Mouse (Mus musculus): ENCODE measurements around the gene Mroh9. TPM values are rescaled to one million over a fixed set of nuclear protein-coding genes. Genes with fewer than 3 reads are reported as not detected.

Mroh9 gene
- polyA plus RNA-seq (2015; fragmentation: Nextera tagmentation; extraction: Ambion mirVana) = not detected in 2 replicates

- no peaks in the 10 kb centered on the region for H3K36me3 ChIP-seq (replicated peaks)
- WGBS (ENCODE audit: insufficient replicate concordance) = 61% methylated on average over 2 of the region's 2 CpGs
- no peak for ATAC-seq (ENCODE audit: insufficient read depth)
Measured at GRCm38 (mm10) chr1:163085570-163085969, at the start of gene Mroh9. Mroh9 (minus strand) TSS chr1:163085670.

GRCm38 (mm10) chr1:163129976-163130375 is 44.5 kb upstream of the Mroh9 start:
- H3K4me3 ChIP-seq (replicated peaks) = no peak overlapping the region
- H3K9ac ChIP-seq = no peak overlapping the region
- 29% methylated on average over 3 of the region's 3 CpGs for WGBS (ENCODE audit: insufficient replicate concordance)
- H3K27ac ChIP-seq (replicated peaks) = no peak overlapping the region
- no peaks in the 10 kb centered on the region for H3K36me3 ChIP-seq (replicated peaks)
- ATAC-seq (ENCODE audit: insufficient read depth) = no peak
- H3K4me2 ChIP-seq = no peak overlapping the region
- H3K4me1 ChIP-seq (replicated peaks) = no peaks in the 10 kb centered on the region
- no peaks in the 10 kb centered on the region for H3K27me3 ChIP-seq
- no peaks in the 10 kb centered on the region for H3K9me3 ChIP-seq (replicated peaks)

More at GRCm38 (mm10) chr1:163085570-163085969, at the start of gene Mroh9:
- Histone ChIP-seq H3K9ac (no peak within 1 kb of the TSS), H3K4me1 (replicated peaks) (no peaks in the 10 kb centered on the region), H3K9me3 (replicated peaks) (no peaks in the 10 kb centered on the region), H3K27ac (replicated peaks) (no peak within 1 kb of the TSS), H3K27me3 (no peaks in the 10 kb centered on the region), H3K4me3 (replicated peaks) (no peak within 1 kb of the TSS), H3K4me2 (no peak within 1 kb of the TSS)

- H3K27me3 ChIP-seq = no peaks in the 10 kb centered on the region
- H3K36me3 ChIP-seq (replicated peaks) = no peaks in the 10 kb centered on the region
- ATAC-seq (ENCODE audit: insufficient read depth) = no peak
- no peak overlapping the region for H3K4me3 ChIP-seq (replicated peaks)
- WGBS (ENCODE audit: insufficient replicate concordance) = 62% methylated on average over 9 of the region's 9 CpGs
- H3K9ac ChIP-seq = no peak overlapping the region
- no peaks in the 10 kb centered on the region for H3K9me3 ChIP-seq (replicated peaks)
- no peak overlapping the region for H3K27ac ChIP-seq (replicated peaks)
- no peak overlapping the region for H3K4me2 ChIP-seq
- H3K4me1 ChIP-seq (replicated peaks) = no peaks in the 10 kb centered on the region
Measured at GRCm38 (mm10) chr1:163129129-163129900, 43.8 kb upstream of the Mroh9 start.

- no peaks in the 10 kb centered on the region for H3K9me3 ChIP-seq (replicated peaks)
- no peaks in the 10 kb centered on the region for H3K27me3 ChIP-seq
- no peaks in the 10 kb centered on the region for H3K36me3 ChIP-seq (replicated peaks)
- WGBS (ENCODE audit: insufficient replicate concordance) = 46% methylated on average over 7 of the region's 7 CpGs
- H3K4me2 ChIP-seq = no peak overlapping the region
- no peak for ATAC-seq (ENCODE audit: insufficient read depth)
- no peak overlapping the region for H3K4me3 ChIP-seq (replicated peaks)
- no peaks in the 10 kb centered on the region for H3K4me1 ChIP-seq (replicated peaks)
- H3K9ac ChIP-seq = no peak overlapping the region
- no peak overlapping the region for H3K27ac ChIP-seq (replicated peaks)
Measured at GRCm38 (mm10) chr1:163126175-163126881, 40.9 kb upstream of the Mroh9 start.

GRCm38 (mm10) chr1:163122414-163122813 is 36.9 kb upstream of the Mroh9 start:
- Histone ChIP-seq H3K36me3 (replicated peaks) (no peaks in the 10 kb centered on the region), H3K9me3 (replicated peaks) (no peaks in the 10 kb centered on the region), H3K4me3 (replicated peaks) (no peak overlapping the region), H3K9ac (no peak overlapping the region), H3K27ac (replicated peaks) (no peak overlapping the region), H3K4me1 (replicated peaks) (no peaks in the 10 kb centered on the region), H3K4me2 (no peak overlapping the region), H3K27me3 (no peaks in the 10 kb centered on the region)
- WGBS (ENCODE audit: insufficient replicate concordance) = 58% methylated on average over 1 of the region's 1 CpGs
- no peak for ATAC-seq (ENCODE audit: insufficient read depth)

GRCm38 (mm10) chr1:163113461-163114174 is 28.1 kb upstream of the Mroh9 start:
- H3K27me3 ChIP-seq = no peaks in the 10 kb centered on the region
- H3K27ac ChIP-seq (replicated peaks) = no peak overlapping the region
- H3K9me3 ChIP-seq (replicated peaks) = no peaks in the 10 kb centered on the region
- no peak overlapping the region for H3K9ac ChIP-seq
- 57% methylated on average over 8 of the region's 8 CpGs for WGBS (ENCODE audit: insufficient replicate concordance)
- H3K4me3 ChIP-seq (replicated peaks) = no peak overlapping the region
- no peak for ATAC-seq (ENCODE audit: insufficient read depth)
- no peak overlapping the region for H3K4me2 ChIP-seq
- H3K4me1 ChIP-seq (replicated peaks) = no peaks in the 10 kb centered on the region
- no peaks in the 10 kb centered on the region for H3K36me3 ChIP-seq (replicated peaks)

- WGBS (ENCODE audit: insufficient replicate concordance) = 63% methylated on average over 4 of the region's 4 CpGs
- Histone ChIP-seq H3K4me1 (replicated peaks) (no peaks in the 10 kb centered on the region), H3K9ac (no peak overlapping the region), H3K4me3 (replicated peaks) (no peak overlapping the region), H3K36me3 (replicated peaks) (no peaks in the 10 kb centered on the region), H3K4me2 (no peak overlapping the region), H3K27me3 (no peaks in the 10 kb centered on the region), H3K9me3 (replicated peaks) (no peaks in the 10 kb centered on the region), H3K27ac (replicated peaks) (no peak overlapping the region)
- ATAC-seq (ENCODE audit: insufficient read depth) = no peak
Measured at GRCm38 (mm10) chr1:163112482-163113164, 27.2 kb upstream of the Mroh9 start.

- no peak overlapping the region for H3K4me3 ChIP-seq (replicated peaks)
- no peaks in the 10 kb centered on the region for H3K36me3 ChIP-seq (replicated peaks)
- no peak overlapping the region for H3K9ac ChIP-seq
- H3K9me3 ChIP-seq (replicated peaks) = no peaks in the 10 kb centered on the region
- 41% methylated on average over 1 of the region's 1 CpGs for WGBS (ENCODE audit: insufficient replicate concordance)
- no peak overlapping the region for H3K27ac ChIP-seq (replicated peaks)
- no peaks in the 10 kb centered on the region for H3K27me3 ChIP-seq
- no peak for ATAC-seq (ENCODE audit: insufficient read depth)
- H3K4me1 ChIP-seq (replicated peaks) = no peaks in the 10 kb centered on the region
- H3K4me2 ChIP-seq = no peak overlapping the region
Measured at GRCm38 (mm10) chr1:163104960-163105359, 19.5 kb upstream of the Mroh9 start.

GRCm38 (mm10) chr1:163091438-163092155 is 6.1 kb upstream of the Mroh9 start:
- Histone ChIP-seq H3K9ac (no peak overlapping the region), H3K4me1 (replicated peaks) (no peaks in the 10 kb centered on the region), H3K27ac (replicated peaks) (no peak overlapping the region), H3K27me3 (no peaks in the 10 kb centered on the region), H3K9me3 (replicated peaks) (no peaks in the 10 kb centered on the region), H3K4me2 (no peak overlapping the region), H3K4me3 (replicated peaks) (no peak overlapping the region), H3K36me3 (replicated peaks) (no peaks in the 10 kb centered on the region)
- 43% methylated on average over 10 of the region's 10 CpGs for WGBS (ENCODE audit: insufficient replicate concordance)
- no peak for ATAC-seq (ENCODE audit: insufficient read depth)

GRCm38 (mm10) chr1:163070502-163070901 is 15.0 kb downstream of the Mroh9 start:
- no peaks in the 10 kb centered on the region for H3K4me1 ChIP-seq (replicated peaks)
- H3K27me3 ChIP-seq = no peaks in the 10 kb centered on the region
- H3K36me3 ChIP-seq (replicated peaks) = no peaks in the 10 kb centered on the region
- H3K4me2 ChIP-seq = no peak overlapping the region
- no peak overlapping the region for H3K9ac ChIP-seq
- no peak overlapping the region for H3K27ac ChIP-seq (replicated peaks)
- H3K9me3 ChIP-seq (replicated peaks) = no peaks in the 10 kb centered on the region
- ATAC-seq (ENCODE audit: insufficient read depth) = no peak
- H3K4me3 ChIP-seq (replicated peaks) = no peak overlapping the region
- 10% methylated on average over 1 of the region's 1 CpGs for WGBS (ENCODE audit: insufficient replicate concordance)
